Mouse (Mus musculus): ENCODE results near the gene Rbm33. TPM values are rescaled to one million over a fixed set of nuclear protein-coding genes. Genes with fewer than 3 reads are reported as not detected.

The Rbm33 gene
- total RNA-seq (2021): 10 to 100 TPM; 20.3 to 28.3 TPM
- long read RNA-seq, experiment 1, partial matches to known transcripts: 3 of 9 reads
- long read RNA-seq, experiment 1, other reads (novel, unspliced or antisense): 3 of 9 reads
- long read RNA-seq, experiment 2, partial matches to known transcripts: 7 of 12 reads
- long read RNA-seq, experiment 2, other reads (novel, unspliced or antisense): 2 of 12 reads

- intact Hi-C loops (cut with DNase I; ENCODE audit: low total_unique reads): no loop called here
- peak; percentile 87 for DNase-seq
These were observed at the start of gene Rbm33 for GRCm38 (mm10) chr5:28316722-28317245. TSS of gene Rbm33 (plus strand) at chr5:28317121.

GRCm38 (mm10) chr5:28267576-28267975, 49.3 kb upstream of the Rbm33 start:
- DNase-seq: no peak
- intact Hi-C loops (cut with DNase I; ENCODE audit: low total_unique reads): no loop called here

GRCm38 (mm10) chr5:28269469-28269991, 47.4 kb upstream of the Rbm33 start:
- intact Hi-C loops (cut with DNase I; ENCODE audit: low total_unique reads): no loop called here
- no peak for DNase-seq

GRCm38 (mm10) chr5:28272836-28273235, 44.1 kb upstream of the Rbm33 start:
- intact Hi-C loops (cut with DNase I; ENCODE audit: low total_unique reads): no loop called here
- DNase-seq: no peak

- no peak for DNase-seq
- intact Hi-C loops (cut with DNase I; ENCODE audit: low total_unique reads): no loop called here
These were observed 39.6 kb upstream of the Rbm33 start for GRCm38 (mm10) chr5:28277279-28277678.

- intact Hi-C loops (cut with DNase I; ENCODE audit: low total_unique reads): no loop called here
- DNase-seq: no peak
These were observed 27.8 kb upstream of the Rbm33 start for GRCm38 (mm10) chr5:28289111-28289510.

GRCm38 (mm10) chr5:28290630-28291029, 26.3 kb upstream of the Rbm33 start:
- no peak for DNase-seq
- intact Hi-C loops (cut with DNase I; ENCODE audit: low total_unique reads): no loop called here

GRCm38 (mm10) chr5:28291118-28291850, 25.6 kb upstream of the Rbm33 start:
- intact Hi-C loops (cut with DNase I; ENCODE audit: low total_unique reads): no loop called here

GRCm38 (mm10) chr5:28292281-28292680, 24.6 kb upstream of the Rbm33 start:
- intact Hi-C loops (cut with DNase I; ENCODE audit: low total_unique reads): no loop called here

More at GRCm38 (mm10) chr5:28291118-28291850, 25.6 kb upstream of the Rbm33 start:
- no peak for DNase-seq

GRCm38 (mm10) chr5:28293990-28294389, 22.9 kb upstream of the Rbm33 start:
- intact Hi-C loops (cut with DNase I; ENCODE audit: low total_unique reads): no loop called here
- peak; percentile 73 for DNase-seq

More at GRCm38 (mm10) chr5:28292281-28292680, 24.6 kb upstream of the Rbm33 start:
- DNase-seq: no peak

GRCm38 (mm10) chr5:28298161-28298560, 18.8 kb upstream of the Rbm33 start:
- DNase-seq: no peak
- intact Hi-C loops (cut with DNase I; ENCODE audit: low total_unique reads): loop anchor here (5.0 kb wide), 1 partner anchor 89 kb away; no protein-coding TSS in a partner anchor

- no peak for DNase-seq
- intact Hi-C loops (cut with DNase I; ENCODE audit: low total_unique reads): loop anchor here (5.0 kb wide), 1 partner anchor 89 kb away; no protein-coding TSS in a partner anchor
These were observed 18.2 kb upstream of the Rbm33 start for GRCm38 (mm10) chr5:28298693-28299092.

- intact Hi-C loops (cut with DNase I; ENCODE audit: low total_unique reads): loop anchor here (5.0 kb wide), 1 partner anchor 88 kb away; no protein-coding TSS in a partner anchor
- DNase-seq: no peak
These were observed 17.6 kb upstream of the Rbm33 start for GRCm38 (mm10) chr5:28299346-28299745.

- intact Hi-C loops (cut with DNase I; ENCODE audit: low total_unique reads): no loop called here
- no peak for DNase-seq
These were observed 14.2 kb upstream of the Rbm33 start for GRCm38 (mm10) chr5:28302671-28303070.

- intact Hi-C loops (cut with DNase I; ENCODE audit: low total_unique reads): no loop called here
- no peak for DNase-seq
These were observed 12.4 kb upstream of the Rbm33 start for GRCm38 (mm10) chr5:28304551-28304950.

- intact Hi-C loops (cut with DNase I; ENCODE audit: low total_unique reads): no loop called here
These were observed 1.4 kb upstream of the Rbm33 start for GRCm38 (mm10) chr5:28315526-28315925.

GRCm38 (mm10) chr5:28316151-28316721, 685 bp upstream of the Rbm33 start:
- no peak for DNase-seq

More at GRCm38 (mm10) chr5:28315526-28315925, 1.4 kb upstream of the Rbm33 start:
- no peak for DNase-seq

GRCm38 (mm10) chr5:28317253-28317916, 464 bp downstream of the Rbm33 start:
- intact Hi-C loops (cut with DNase I; ENCODE audit: low total_unique reads): no loop called here
- DNase-seq: no peak

More at GRCm38 (mm10) chr5:28316151-28316721, 685 bp upstream of the Rbm33 start:
- intact Hi-C loops (cut with DNase I; ENCODE audit: low total_unique reads): no loop called here

GRCm38 (mm10) chr5:28317917-28318267, 971 bp downstream of the Rbm33 start:
- no peak for DNase-seq
- intact Hi-C loops (cut with DNase I; ENCODE audit: low total_unique reads): no loop called here

- no peak for DNase-seq
- intact Hi-C loops (cut with DNase I; ENCODE audit: low total_unique reads): no loop called here
These were observed 1.8 kb downstream of the Rbm33 start for GRCm38 (mm10) chr5:28318671-28319070.

All from gastrocnemius, postnatal 14 days (tissue).